Mouse (Mus musculus) bone marrow, adult 2 months (tissue): Measurements from ENCODE around the gene Aoc2.

Experiments used
- CTCF ChIP-seq: fragments of 200-500 bp; IDR thresholded peaks from 2 replicates; pipeline ENCODE4 v1.5.1; 2011; ENCODE audit warnings: low read length, control low read depth; ENCODE audit not compliant: control insufficient read depth, insufficient read depth
- POLR2A ChIP-seq: fragments of 200-500 bp; IDR thresholded peaks from 2 replicates; pipeline ENCODE4 v1.6.1; 2011; ENCODE audit warnings: low read depth, mild to moderate bottlenecking, control low read depth, low read length, borderline replicate concordance; ENCODE audit not compliant: control insufficient read depth

DNA sequence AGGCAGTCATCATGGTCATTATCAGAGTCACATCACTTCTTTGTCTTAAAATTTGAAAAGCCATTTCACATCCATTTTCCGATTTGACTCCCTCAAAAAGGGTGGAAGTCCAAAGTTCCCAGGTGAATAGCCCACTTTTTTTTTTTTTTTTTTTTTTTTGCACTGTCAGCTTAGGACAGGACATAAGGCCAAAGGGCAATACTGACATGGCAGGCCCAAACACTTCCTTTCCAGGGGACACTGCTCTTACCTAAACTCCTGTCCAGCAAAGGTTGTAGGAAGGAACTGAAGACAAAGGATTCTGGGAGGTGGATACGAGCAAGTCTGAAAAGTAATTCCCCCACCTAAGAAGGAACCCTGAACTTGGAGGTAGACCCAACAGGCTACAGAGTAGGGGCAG, 31.1 kb downstream of the Aoc2 start:
- no peak for TF ChIP-seq CTCF
- TF ChIP-seq POLR2A = no peak
